Mouse (Mus musculus) limb, embryonic 10.5 days (tissue): ENCODE measurements at regions not wholly inside any gene's neighbourhood (a gene's known extent, or its start where the extent isn't known, plus 50 kb on each side); places are given as distances from the start of the nearest gene placed in this dataset.
A peak's percentile ranks its signal among the peaks of the same experiment; 100 is the strongest.
"Not testable (repeated sequence)": the region's sequence is repeated elsewhere in the genome, so short reads cannot be mapped to it uniquely, and the experiment has no call there.

ENCODE experiments used
- DNase-seq: peaks from one replicate; pipeline ENCODE4 v3.0.0-alpha.2; 2017; ENCODE audit warnings: low spot score
- H3K27ac ChIP-seq: fragments of 300-500 bp; sonication (generic); 2 replicates; pipeline ENCODE4 v1.5.1; 2016; ENCODE audit warnings: mild to moderate bottlenecking
- H3K27me3 ChIP-seq: fragments of 300-500 bp; sonication (generic); 2 replicates; pipeline ENCODE4 v1.6.1; 2016; ENCODE audit warnings: low read depth, mild to moderate bottlenecking; ENCODE audit not compliant: poor library complexity, severe bottlenecking
- H3K36me3 ChIP-seq: fragments of 300-500 bp; sonication (generic); 2 replicates; pipeline ENCODE4 v1.6.1; 2016; ENCODE audit warnings: mild to moderate bottlenecking, moderate library complexity
- H3K4me1 ChIP-seq: fragments of 300-500 bp; sonication (generic); 2 replicates; pipeline ENCODE4 v1.6.1; 2016
- H3K4me3 ChIP-seq: fragments of 300-500 bp; sonication (generic); 2 replicates; pipeline ENCODE4 v1.5.1; 2016; ENCODE audit warnings: mild to moderate bottlenecking, moderate library complexity
- H3K9me3 ChIP-seq: fragments of 300-500 bp; sonication (generic); replicated peaks from 2 replicates; pipeline ENCODE4 v1.6.1; 2016; ENCODE audit warnings: mild to moderate bottlenecking
- WGBS: fragments of 180-500 bp; shearing (Covaris S2); methylation state at CpG from one replicate; pipeline ENCODE4 v1.1.7; 2016; 5-methylcytosine and 5-hydroxymethylcytosine counted together

DNA sequence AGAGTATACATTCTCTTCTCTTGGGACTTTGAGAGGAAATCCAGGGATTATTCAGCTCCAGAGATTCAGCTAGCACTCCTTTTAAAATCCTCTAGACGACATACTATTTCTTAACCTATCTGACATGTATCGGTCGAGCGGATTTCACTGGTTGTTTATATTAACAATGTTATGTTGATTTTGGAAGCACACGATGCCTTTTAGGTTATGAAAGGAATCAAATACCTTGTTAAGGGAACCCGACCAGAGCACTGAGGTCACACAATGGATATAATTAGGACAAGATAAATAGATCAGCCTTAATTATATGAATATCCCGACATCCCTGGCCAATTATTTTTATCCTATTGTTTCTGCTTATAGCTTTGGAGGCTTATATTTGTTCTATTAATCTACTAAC lies 850.4 kb downstream of the Robo2 start:
- WGBS, result 90% methylated on average over 7 of the region's 7 CpGs
- Histone ChIP-seq H3K27ac (no peak overlapping the region), H3K27me3 (no peaks in the 10 kb centered on the region), H3K4me1 (no peaks in the 10 kb centered on the region), H3K36me3 (no peaks in the 10 kb centered on the region), H3K9me3 (no peaks in the 10 kb centered on the region), H3K4me3 (no peak overlapping the region)
- DNase-seq, result no peak

GRCm38 (mm10) chr16:73556940-73557339 lies 854.7 kb downstream of the Robo2 start:
- Histone ChIP-seq H3K4me3 (no peak overlapping the region), H3K27me3 (no peaks in the 10 kb centered on the region), H3K9me3 (no peaks in the 10 kb centered on the region), H3K4me1 (no peaks in the 10 kb centered on the region), H3K27ac (no peak overlapping the region), H3K36me3 (no peaks in the 10 kb centered on the region)
- 85% methylated on average over 4 of the region's 4 CpGs for WGBS
- DNase-seq, result no peak

DNA sequence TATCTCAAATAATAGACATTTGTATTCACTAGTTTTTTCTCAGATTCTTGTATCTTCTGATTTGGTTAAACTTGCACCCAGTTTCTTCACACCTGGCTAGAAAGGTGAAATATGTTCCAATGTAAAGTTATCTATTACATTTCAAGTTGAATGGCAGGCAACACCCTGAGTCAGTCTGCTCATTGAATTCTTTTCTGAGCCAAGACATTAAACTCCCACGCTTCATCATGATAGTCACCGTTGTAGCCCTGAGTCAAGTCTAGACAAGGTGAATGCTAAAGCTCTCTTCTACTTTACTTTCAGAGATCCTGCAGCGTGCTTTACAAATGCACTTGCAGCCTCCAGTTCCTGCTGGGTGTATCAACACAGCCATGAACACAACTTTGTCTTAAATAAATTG lies 868.0 kb downstream of the Robo2 start:
- WGBS, result 90% methylated on average over 3 of the region's 3 CpGs
- Histone ChIP-seq H3K27me3 (no peaks in the 10 kb centered on the region), H3K9me3 (no peaks in the 10 kb centered on the region), H3K4me3 (no peak overlapping the region), H3K36me3 (no peaks in the 10 kb centered on the region), H3K4me1 (no peaks in the 10 kb centered on the region), H3K27ac (no peak overlapping the region)
- DNase-seq, result no peak

- Histone ChIP-seq H3K36me3 (no peaks in the 10 kb centered on the region), H3K4me3 (no peak overlapping the region), H3K9me3 (no peaks in the 10 kb centered on the region), H3K4me1 (no peaks in the 10 kb centered on the region), H3K27ac (no peak overlapping the region), H3K27me3 (no peaks in the 10 kb centered on the region)
- WGBS, result 91% methylated on average over 7 of the region's 7 CpGs
- no peak for DNase-seq
These were observed 873.6 kb downstream of the Robo2 start for GRCm38 (mm10) chr16:73538040-73538439.

- H3K4me1 ChIP-seq, result no peaks in the 10 kb centered on the region
- DNase-seq, result no peak
- no peak overlapping the region for H3K27ac ChIP-seq
- H3K27me3 ChIP-seq, result no peaks in the 10 kb centered on the region
- 96% methylated on average over 7 of the region's 7 CpGs for WGBS
- no peak overlapping the region for H3K4me3 ChIP-seq
- H3K9me3 ChIP-seq, result no peaks in the 10 kb centered on the region
- no peaks in the 10 kb centered on the region for H3K36me3 ChIP-seq
These were observed 874.1 kb downstream of the Robo2 start for GRCm38 (mm10) chr16:73537541-73537940.

GRCm38 (mm10) chr16:73530191-73530590 lies 881.4 kb downstream of the Robo2 start:
- Histone ChIP-seq H3K36me3 (no peaks in the 10 kb centered on the region), H3K27me3 (no peaks in the 10 kb centered on the region), H3K4me3 (no peak overlapping the region), H3K9me3 (no peaks in the 10 kb centered on the region), H3K4me1 (peaks cover 7% of the 10 kb centered on the region), H3K27ac (peak overlapping the region; percentile 61; the same call in 1 of the 2 replicates)
- 60% methylated on average over 10 of the region's 10 CpGs for WGBS
- DNase-seq, result peak; percentile 32

- 91% methylated on average over 3 of the region's 3 CpGs for WGBS
- H3K27me3 ChIP-seq, H3K4me1 ChIP-seq, H3K4me3 ChIP-seq, H3K9me3 ChIP-seq, H3K36me3 ChIP-seq, H3K27ac ChIP-seq, DNase-seq: not testable (repeated sequence)
These were observed 888.7 kb downstream of the Robo2 start for GRCm38 (mm10) chr16:73522931-73523330.

DNA sequence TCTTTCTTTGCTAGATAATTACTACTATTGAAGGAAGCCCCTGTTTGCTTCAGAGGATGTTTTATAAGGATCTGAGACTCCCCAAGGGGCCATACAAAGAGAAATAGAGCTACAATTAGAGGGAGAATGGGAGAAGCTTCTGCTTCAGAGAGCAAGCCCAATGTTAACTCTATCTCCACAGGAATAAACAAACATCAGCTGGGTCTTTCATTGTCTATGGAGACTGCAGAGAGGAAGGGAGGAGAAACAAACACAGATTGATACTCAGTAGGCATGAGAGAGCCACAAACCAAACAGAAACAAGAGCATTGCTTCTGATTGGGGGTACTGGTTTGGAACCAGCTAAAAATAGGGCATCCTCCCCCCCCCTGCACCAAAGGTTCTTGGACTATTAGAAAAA lies 906.9 kb downstream of the Robo2 start:
- H3K27me3 ChIP-seq, result no peaks in the 10 kb centered on the region
- no peaks in the 10 kb centered on the region for H3K36me3 ChIP-seq
- no peak for DNase-seq
- H3K4me3 ChIP-seq, result no peak overlapping the region
- no peaks in the 10 kb centered on the region for H3K9me3 ChIP-seq
- no peak overlapping the region for H3K27ac ChIP-seq
- no peaks in the 10 kb centered on the region for H3K4me1 ChIP-seq

GRCm38 (mm10) chr16:73498636-73499208 lies 912.9 kb downstream of the Robo2 start:
- no peaks in the 10 kb centered on the region for H3K9me3 ChIP-seq
- DNase-seq, result no peak
- H3K27ac ChIP-seq, result no peak overlapping the region
- H3K4me1 ChIP-seq, result no peaks in the 10 kb centered on the region
- no peaks in the 10 kb centered on the region for H3K27me3 ChIP-seq
- no peak overlapping the region for H3K4me3 ChIP-seq
- WGBS, result 83% methylated on average over 1 of the region's 1 CpGs
- no peaks in the 10 kb centered on the region for H3K36me3 ChIP-seq

GRCm38 (mm10) chr16:73483214-73483856 lies 928.3 kb downstream of the Robo2 start:
- H3K27ac ChIP-seq, result no peak overlapping the region
- no peak for DNase-seq
- no peaks in the 10 kb centered on the region for H3K9me3 ChIP-seq
- H3K4me1 ChIP-seq, result peaks cover 4% of the 10 kb centered on the region; the same call in 1 of the 2 replicates
- 91% methylated on average over 2 of the region's 2 CpGs for WGBS
- H3K27me3 ChIP-seq, result no peaks in the 10 kb centered on the region
- no peak overlapping the region for H3K4me3 ChIP-seq
- no peaks in the 10 kb centered on the region for H3K36me3 ChIP-seq

- WGBS, result 80% methylated on average over 6 of the region's 6 CpGs
These were observed 929.4 kb downstream of the Robo2 start for GRCm38 (mm10) chr16:73482176-73482575.

DNA sequence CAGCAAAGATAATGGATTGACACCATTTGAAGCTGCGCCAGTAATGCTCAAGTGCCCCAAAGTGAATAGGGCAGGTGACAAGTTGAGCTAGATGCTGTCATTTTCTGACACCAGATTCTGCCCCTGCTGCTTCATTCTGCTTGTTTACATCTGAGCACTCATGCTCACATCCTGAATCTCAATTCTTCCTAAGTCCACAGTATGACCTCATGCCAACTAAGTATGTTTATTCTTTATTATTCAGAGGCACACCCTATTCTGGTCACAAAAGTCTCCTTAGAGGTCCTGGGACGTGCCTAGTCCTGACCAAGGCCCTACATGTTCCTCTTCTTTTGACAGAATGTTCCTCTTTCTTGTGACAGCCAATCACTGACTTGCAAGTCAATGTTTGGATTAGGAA lies 938.1 kb downstream of the Robo2 start:
- Histone ChIP-seq H3K36me3 (no peaks in the 10 kb centered on the region), H3K9me3 (no peaks in the 10 kb centered on the region), H3K4me1 (peaks cover 2% of the 10 kb centered on the region; the same call in 1 of the 2 replicates), H3K4me3 (no peak overlapping the region), H3K27me3 (no peaks in the 10 kb centered on the region), H3K27ac (no peak overlapping the region)
- DNase-seq, result no peak
- 86% methylated on average over 2 of the region's 2 CpGs for WGBS

More at GRCm38 (mm10) chr16:73482176-73482575, 929.4 kb downstream of the Robo2 start:
- DNase-seq, result no peak
- Histone ChIP-seq H3K4me3 (no peak overlapping the region), H3K4me1 (peaks cover 4% of the 10 kb centered on the region; the same call in 1 of the 2 replicates), H3K36me3 (no peaks in the 10 kb centered on the region), H3K27ac (no peak overlapping the region), H3K27me3 (no peaks in the 10 kb centered on the region), H3K9me3 (no peaks in the 10 kb centered on the region)

GRCm38 (mm10) chr16:73471547-73471946 lies 940.1 kb downstream of the Robo2 start:
- H3K27ac ChIP-seq, result no peak overlapping the region

More at GRCm38 (mm10) chr16:73471547-73471946, 940.1 kb downstream of the Robo2 start:
- H3K9me3 ChIP-seq, result no peaks in the 10 kb centered on the region
- 89% methylated on average over 5 of the region's 5 CpGs for WGBS
- DNase-seq, result no peak
- H3K27me3 ChIP-seq, result no peaks in the 10 kb centered on the region
- H3K4me3 ChIP-seq, result no peak overlapping the region
- 0 out of 2 replicates have a peak, but pooled peaks cover 3% of the 10 kb centered on the region for H3K4me1 ChIP-seq
- no peaks in the 10 kb centered on the region for H3K36me3 ChIP-seq
